In genomic region chr15:83166642-83167041, GRCm38 (mm10) we compare ENCODE assay signal across 8 mouse cellular contexts. TPM values are rescaled to one million over a fixed set of nuclear protein-coding genes. Genes with fewer than 3 reads are reported as not detected.
A peak's percentile ranks its signal among the peaks of the same experiment; 100 is the strongest.
DNase-seq lines count a peak whose midpoint lies in the region; ATAC-seq and TF ChIP-seq lines count a peak whose summit lies in the region.

No protein-coding gene starts in this region.

- TF ChIP-seq CTCF in hindbrain, postnatal 0 days (IDR thresholded peaks at IDR 0.05; ENCODE audit: low read depth), result no peak

- no peak overlapping the region for H3K4me3 ChIP-seq in hindbrain, postnatal 0 days (ENCODE audit: low read length)
- H3K4me3 ChIP-seq in hindbrain, embryonic 14.5 days (replicated peaks; ENCODE audit: low read length), result no peak overlapping the region
- H3K4me3 ChIP-seq in embryonic facial prominence, embryonic 13.5 days, result no peak overlapping the region
- H3K4me3 ChIP-seq in stomach, embryonic 15.5 days (replicated peaks), result no peak overlapping the region
- no peak overlapping the region for H3K4me3 ChIP-seq in neural tube, embryonic 15.5 days (replicated peaks)

- WGBS in hindbrain, postnatal 0 days, result 73% methylated on average over 3 of the region's 3 CpGs
- WGBS in hindbrain, embryonic 14.5 days, result 88% methylated on average over 3 of the region's 3 CpGs
- 72% methylated on average over 3 of the region's 3 CpGs for WGBS in embryonic facial prominence, embryonic 13.5 days
- 68% methylated on average over 3 of the region's 3 CpGs for WGBS in stomach, embryonic 15.5 days
- 74% methylated on average over 3 of the region's 3 CpGs for WGBS in neural tube, embryonic 15.5 days

- ATAC-seq in hindbrain, postnatal 0 days, result peak; percentile 63; the same call in 1 of the 2 replicates
- no peak for ATAC-seq in hindbrain, embryonic 14.5 days (ENCODE audit: low FRiP score)
- ATAC-seq in embryonic facial prominence, embryonic 13.5 days (ENCODE audit: insufficient number of reproducible peaks, insufficient read depth, low FRiP score, low TSS enrichment, low read depth), result no peak
- no peak for ATAC-seq in stomach, embryonic 15.5 days (ENCODE audit: insufficient read depth, low FRiP score, low read depth)
- ATAC-seq in neural tube, embryonic 15.5 days (ENCODE audit: low FRiP score), result no peak

- H3K4me2 ChIP-seq in hindbrain, postnatal 0 days (ENCODE audit: low read depth, low read length), result no peak overlapping the region
- H3K4me2 ChIP-seq in hindbrain, embryonic 14.5 days (replicated peaks), result no peak overlapping the region
- H3K4me2 ChIP-seq in embryonic facial prominence, embryonic 13.5 days, result no peak overlapping the region
- no peak overlapping the region for H3K4me2 ChIP-seq in stomach, embryonic 15.5 days
- H3K4me2 ChIP-seq in neural tube, embryonic 15.5 days, result no peak overlapping the region

- no peaks in the 10 kb centered on the region for H3K27me3 ChIP-seq in hindbrain, postnatal 0 days (ENCODE audit: insufficient read depth, low read length)
- H3K27me3 ChIP-seq in hindbrain, embryonic 14.5 days (ENCODE audit: control insufficient read depth, insufficient read depth, low read length), result no peaks in the 10 kb centered on the region
- H3K27me3 ChIP-seq in embryonic facial prominence, embryonic 13.5 days, result no peaks in the 10 kb centered on the region
- H3K27me3 ChIP-seq in stomach, embryonic 15.5 days (replicated peaks), result no peaks in the 10 kb centered on the region
- H3K27me3 ChIP-seq in neural tube, embryonic 15.5 days (replicated peaks), result no peaks in the 10 kb centered on the region

- H3K9me3 ChIP-seq in hindbrain, postnatal 0 days (ENCODE audit: low read length), result no peaks in the 10 kb centered on the region
- no peaks in the 10 kb centered on the region for H3K9me3 ChIP-seq in hindbrain, embryonic 14.5 days (ENCODE audit: control insufficient read depth, low read length)
- H3K9me3 ChIP-seq in embryonic facial prominence, embryonic 13.5 days, result no peaks in the 10 kb centered on the region
- no peaks in the 10 kb centered on the region for H3K9me3 ChIP-seq in stomach, embryonic 15.5 days
- H3K9me3 ChIP-seq in neural tube, embryonic 15.5 days (replicated peaks), result no peaks in the 10 kb centered on the region

- no peaks in the 10 kb centered on the region for H3K36me3 ChIP-seq in hindbrain, postnatal 0 days (ENCODE audit: insufficient read depth, low read length)
- peaks cover 15% of the 10 kb centered on the region; the same call in 1 of the 2 replicates for H3K36me3 ChIP-seq in hindbrain, embryonic 14.5 days (replicated peaks; ENCODE audit: control insufficient read depth, insufficient read depth)
- peaks cover 22% of the 10 kb centered on the region for H3K36me3 ChIP-seq in embryonic facial prominence, embryonic 13.5 days
- H3K36me3 ChIP-seq in stomach, embryonic 15.5 days, result 0 out of 2 replicates have a peak, but pooled peaks cover 8% of the 10 kb centered on the region
- peaks cover 14% of the 10 kb centered on the region for H3K36me3 ChIP-seq in neural tube, embryonic 15.5 days

- H3K9ac ChIP-seq in hindbrain, postnatal 0 days (replicated peaks; ENCODE audit: low read length), result no peak overlapping the region
- no peak overlapping the region for H3K9ac ChIP-seq in hindbrain, embryonic 14.5 days
- H3K9ac ChIP-seq in embryonic facial prominence, embryonic 13.5 days, result no peak overlapping the region
- no peak overlapping the region for H3K9ac ChIP-seq in stomach, embryonic 15.5 days
- H3K9ac ChIP-seq in neural tube, embryonic 15.5 days (replicated peaks), result no peak overlapping the region

- peak; percentile 39 for DNase-seq in hindbrain, postnatal 0 days (ENCODE audit: low spot score)
- DNase-seq in hindbrain, embryonic 14.5 days (ENCODE audit: low spot score), result no peak
- DNase-seq in Muller cell, postnatal 12 days (ENCODE audit: inconsistent ontology term), result peak; percentile 97
- DNase-seq in kidney, postnatal 14 days, result peak; percentile 27
- DNase-seq in thymus, postnatal 14 days, result no peak

- H3K27ac ChIP-seq in hindbrain, postnatal 0 days, result 0 out of 2 replicates have a peak overlapping the region, but pooled peaks have one; percentile 26
- no peak overlapping the region for H3K27ac ChIP-seq in hindbrain, embryonic 14.5 days
- H3K27ac ChIP-seq in embryonic facial prominence, embryonic 13.5 days, result peak overlapping the region; percentile 72
- H3K27ac ChIP-seq in stomach, embryonic 15.5 days, result peak overlapping the region; percentile 80
- H3K27ac ChIP-seq in neural tube, embryonic 15.5 days (replicated peaks), result no peak overlapping the region; the same call in 1 of the 2 replicates

- 0 out of 2 replicates have a peak, but pooled peaks cover 11% of the 10 kb centered on the region for H3K4me1 ChIP-seq in hindbrain, postnatal 0 days (ENCODE audit: insufficient read depth, low read length)
- H3K4me1 ChIP-seq in hindbrain, embryonic 14.5 days (replicated peaks; ENCODE audit: control insufficient read depth, insufficient read depth, low read length), result peaks cover 17% of the 10 kb centered on the region
- peaks cover 49% of the 10 kb centered on the region for H3K4me1 ChIP-seq in embryonic facial prominence, embryonic 13.5 days
- H3K4me1 ChIP-seq in stomach, embryonic 15.5 days, result peaks cover 40% of the 10 kb centered on the region
- peaks cover 44% of the 10 kb centered on the region for H3K4me1 ChIP-seq in neural tube, embryonic 15.5 days

RNA-seq across cellular contexts. Expression of gene Cyb5r3, which starts 5.8 kb away (rescaled TPM):
- 93.8 and 99.2 TPM in 2 replicates for total RNA-seq in hindbrain, postnatal 0 days (2014; rRNA removed)
- 117 and 136 TPM in 2 replicates for polyA plus RNA-seq in hindbrain, postnatal 0 days (2015; fragmentation: Nextera tagmentation; extraction: Ambion mirVana)
- 112 and 129 TPM in 2 replicates for polyA plus RNA-seq in hindbrain, embryonic 14.5 days (2014; fragmentation: Nextera tagmentation; extraction: Ambion mirVana)
- polyA plus RNA-seq in embryonic facial prominence, embryonic 13.5 days (2015; fragmentation: Nextera tagmentation; extraction: Ambion mirVana), result 116 and 118 TPM in 2 replicates
- polyA plus RNA-seq in stomach, embryonic 15.5 days (2015; fragmentation: Nextera tagmentation; extraction: Ambion mirVana), result 182 and 210 TPM in 2 replicates
- 112 and 128 TPM in 2 replicates for polyA plus RNA-seq in neural tube, embryonic 15.5 days (2015; fragmentation: Nextera tagmentation; extraction: Ambion mirVana)

RNA-seq across cellular contexts. Expression of gene Poldip3, which starts 17.5 kb away (rescaled TPM):
- 97.5 and 115 TPM in 2 replicates for total RNA-seq in hindbrain, postnatal 0 days (2014; rRNA removed)
- 96.9 and 103 TPM in 2 replicates for polyA plus RNA-seq in hindbrain, postnatal 0 days (2015; fragmentation: Nextera tagmentation; extraction: Ambion mirVana)
- 143 and 145 TPM in 2 replicates for polyA plus RNA-seq in hindbrain, embryonic 14.5 days (2014; fragmentation: Nextera tagmentation; extraction: Ambion mirVana)
- polyA plus RNA-seq in embryonic facial prominence, embryonic 13.5 days (2015; fragmentation: Nextera tagmentation; extraction: Ambion mirVana), result 155 TPM in 2 replicates
- polyA plus RNA-seq in stomach, embryonic 15.5 days (2015; fragmentation: Nextera tagmentation; extraction: Ambion mirVana), result 112 and 121 TPM in 2 replicates
- 127 and 134 TPM in 2 replicates for polyA plus RNA-seq in neural tube, embryonic 15.5 days (2015; fragmentation: Nextera tagmentation; extraction: Ambion mirVana)

RNA-seq across cellular contexts. Expression of gene Rrp7a, which starts 44.0 kb away (rescaled TPM):
- 157 and 207 TPM in 2 replicates for total RNA-seq in hindbrain, postnatal 0 days (2014; rRNA removed)
- polyA plus RNA-seq in hindbrain, postnatal 0 days (2015; fragmentation: Nextera tagmentation; extraction: Ambion mirVana), result 69.4 and 74.4 TPM in 2 replicates
- 64.7 and 68.2 TPM in 2 replicates for polyA plus RNA-seq in hindbrain, embryonic 14.5 days (2014; fragmentation: Nextera tagmentation; extraction: Ambion mirVana)
- 53.8 and 67.7 TPM in 2 replicates for polyA plus RNA-seq in embryonic facial prominence, embryonic 13.5 days (2015; fragmentation: Nextera tagmentation; extraction: Ambion mirVana)
- polyA plus RNA-seq in stomach, embryonic 15.5 days (2015; fragmentation: Nextera tagmentation; extraction: Ambion mirVana), result 56.0 and 59.8 TPM in 2 replicates
- polyA plus RNA-seq in neural tube, embryonic 15.5 days (2015; fragmentation: Nextera tagmentation; extraction: Ambion mirVana), result 77.4 and 81.1 TPM in 2 replicates

Comparison
In these comparisons a context has a peak if more than half of its experiments do, and no peak if none do; other contexts are left out.
1. DNase-seq: peak in hindbrain, postnatal 0 days (single experiment), Muller cell, postnatal 12 days (single experiment) and kidney, postnatal 14 days (single experiment); none in hindbrain, embryonic 14.5 days (single experiment) and thymus, postnatal 14 days (single experiment).
2. H3K27ac ChIP-seq: peak in hindbrain, postnatal 0 days (single experiment), embryonic facial prominence, embryonic 13.5 days (single experiment) and stomach, embryonic 15.5 days (single experiment); none in hindbrain, embryonic 14.5 days (single experiment) and neural tube, embryonic 15.5 days (single experiment).